Mouse (Mus musculus) hindbrain, embryonic 15.5 days (tissue): Measurements from ENCODE around the gene Vmn1r178. TPM values are rescaled to one million over a fixed set of nuclear protein-coding genes. Genes with fewer than 3 reads are reported as not detected.
"Not testable (repeated sequence)": the region's sequence is repeated elsewhere in the genome, so short reads cannot be mapped to it uniquely, and the experiment has no call there.

ENCODE experiments used
- ATAC-seq: fragments of 200-750 bp; cut with Nextera tagmentation; 2 replicates; pipeline ENCODE4 v1.8.0; 2017; ENCODE audit warnings: low read depth, moderate number of reproducible peaks, moderate TSS enrichment; ENCODE audit not compliant: low FRiP score
- H3K27ac ChIP-seq: fragments of 300-500 bp; sonication (generic); replicated peaks from 2 replicates; pipeline ENCODE4 v1.5.1; 2015; ENCODE audit warnings: mild to moderate bottlenecking, inconsistent platforms
- H3K27me3 ChIP-seq: fragments of 300-500 bp; sonication (generic); 2 replicates; pipeline ENCODE4 v1.6.1; 2015; ENCODE audit warnings: control low read depth, inconsistent platforms
- H3K36me3 ChIP-seq: fragments of 300-500 bp; sonication (generic); 2 replicates; pipeline ENCODE4 v1.6.1; 2015; ENCODE audit warnings: control low read depth, inconsistent platforms
- H3K4me1 ChIP-seq: fragments of 300-500 bp; sonication (generic); replicated peaks from 2 replicates; pipeline ENCODE4 v1.6.1; 2015; ENCODE audit warnings: control low read depth, inconsistent platforms
- H3K4me2 ChIP-seq: fragments of 300-500 bp; sonication (generic); 2 replicates; pipeline ENCODE4 v1.6.1; 2015; ENCODE audit warnings: moderate library complexity, mild to moderate bottlenecking, inconsistent platforms
- H3K4me3 ChIP-seq: fragments of 300-500 bp; sonication (generic); 2 replicates; pipeline ENCODE4 v1.5.1; 2015; ENCODE audit warnings: mild to moderate bottlenecking, inconsistent platforms
- H3K9ac ChIP-seq: fragments of 300-500 bp; sonication (generic); 2 replicates; pipeline ENCODE4 v1.6.1; 2015; ENCODE audit warnings: inconsistent platforms
- H3K9me3 ChIP-seq: fragments of 300-500 bp; sonication (generic); 2 replicates; pipeline ENCODE4 v1.6.1; 2016; ENCODE audit warnings: control low read depth, inconsistent platforms
- WGBS: fragments of 180-500 bp; shearing (Covaris S2); methylation state at CpG from one replicate; pipeline ENCODE4 v1.1.7; 2015; 5-methylcytosine and 5-hydroxymethylcytosine counted together
- polyA plus RNA-seq: library from polyadenylated mRNA; unstranded; fragments of >200 nt; fragmentation: Nextera tagmentation; extraction: Ambion mirVana; gene quantifications from 2 replicates; pipeline ENCODE4 v1.2.1, GENCODE M21; 2015

Vmn1r178 gene
- polyA plus RNA-seq, result not detected in 2 replicates

DNA sequence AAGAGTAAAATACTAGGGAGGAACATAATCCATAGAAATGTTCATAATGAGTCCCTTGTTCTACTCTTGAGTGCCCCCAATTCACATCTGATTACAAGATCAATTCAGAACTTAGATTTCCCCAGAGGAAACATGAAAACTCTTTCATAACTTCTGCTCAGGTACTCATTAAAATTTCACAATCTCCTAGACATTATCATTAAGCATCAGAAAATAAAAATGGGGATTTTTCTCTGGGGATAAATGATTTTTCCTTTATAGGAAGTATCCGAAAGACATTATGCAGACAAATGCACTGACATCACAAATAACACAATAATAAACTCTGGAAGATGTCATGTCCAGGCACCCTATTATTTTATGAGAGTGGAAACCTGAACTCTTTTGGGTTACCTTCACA is at the start of gene Vmn1r178:
TSS of gene Vmn1r178 (plus strand) at position 301 of the 400 bp plus-strand sequence.
- peaks cover 18% of the 10 kb centered on the region for H3K9me3 ChIP-seq
- no peaks in the 10 kb centered on the region for H3K27me3 ChIP-seq
- no peaks in the 10 kb centered on the region for H3K36me3 ChIP-seq
- H3K9ac ChIP-seq, result no peak within 1 kb of the TSS
- ATAC-seq, result no peak
- 80% methylated on average over 1 of the region's 1 CpGs for WGBS
- no peak within 1 kb of the TSS for H3K4me2 ChIP-seq
- no peak within 1 kb of the TSS for H3K4me3 ChIP-seq
- no peak within 1 kb of the TSS for H3K27ac ChIP-seq
- H3K4me1 ChIP-seq, result no peaks in the 10 kb centered on the region

DNA sequence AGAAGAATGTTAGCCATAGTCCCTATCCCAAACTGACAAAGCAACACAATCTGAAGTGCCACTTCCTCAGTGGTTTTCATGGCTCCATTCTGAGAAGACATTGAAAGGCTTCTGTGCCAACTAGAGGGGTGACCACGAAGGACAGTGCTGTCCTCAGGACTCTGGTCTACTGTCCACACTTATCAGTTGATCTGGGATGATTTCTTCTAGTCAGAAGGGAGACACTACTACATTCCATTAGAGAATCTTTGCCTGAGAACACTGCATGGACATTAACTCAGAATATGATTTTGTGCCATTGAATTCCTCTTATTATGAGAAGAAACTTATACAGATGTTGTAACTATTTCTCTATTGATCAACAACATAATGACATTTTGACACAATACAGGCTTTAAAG is 25.5 kb upstream of the Vmn1r178 start, which contains the start of gene Vmn1r177:
TSS of gene Vmn1r177 (minus strand) at position 101 of the 400 bp plus-strand sequence.
- H3K4me1 ChIP-seq, H3K27ac ChIP-seq, H3K36me3 ChIP-seq, H3K4me2 ChIP-seq, H3K4me3 ChIP-seq, H3K9ac ChIP-seq, H3K27me3 ChIP-seq, H3K9me3 ChIP-seq, ATAC-seq: not testable (repeated sequence)
- 6% methylated on average over 1 of the region's 1 CpGs for WGBS

GRCm38 (mm10) chr7:23876918-23877317 is 14.9 kb upstream of the Vmn1r178 start:
- 80% methylated on average over 4 of the region's 4 CpGs for WGBS
- not testable (repeated sequence) for H3K4me1 ChIP-seq, ATAC-seq, H3K27ac ChIP-seq, H3K36me3 ChIP-seq, H3K4me2 ChIP-seq, H3K9ac ChIP-seq, H3K27me3 ChIP-seq, H3K9me3 ChIP-seq, H3K4me3 ChIP-seq

DNA sequence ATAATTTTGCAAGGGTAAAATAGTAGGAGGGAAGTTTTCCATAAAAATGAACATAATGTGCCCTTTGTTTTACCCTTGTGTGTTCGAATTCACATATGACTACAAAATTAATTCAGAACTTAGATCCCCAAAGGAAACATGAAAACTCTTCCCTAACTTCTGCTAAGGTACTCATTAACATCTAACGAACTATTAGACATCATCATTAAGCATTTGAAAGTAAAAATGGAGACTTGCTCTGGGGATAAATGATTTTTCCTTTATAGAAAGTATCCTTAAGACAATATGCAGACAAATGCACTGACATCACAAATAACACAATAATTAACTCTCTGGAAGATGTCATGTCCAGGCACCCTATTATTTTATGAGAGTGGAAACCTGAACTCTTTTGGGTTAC is 34.9 kb downstream of the Vmn1r178 start, which contains the start of gene Vmn1r179:
TSS of gene Vmn1r179 (plus strand) at position 301 of the 400 bp plus-strand sequence.
- ATAC-seq, result no peak
- H3K36me3 ChIP-seq, result no peaks in the 10 kb centered on the region
- no peak within 1 kb of the TSS for H3K27ac ChIP-seq
- H3K4me2 ChIP-seq, result no peak within 1 kb of the TSS
- H3K9ac ChIP-seq, result no peak within 1 kb of the TSS
- no peak within 1 kb of the TSS for H3K4me3 ChIP-seq
- 51% methylated on average over 2 of the region's 2 CpGs for WGBS
- H3K9me3 ChIP-seq, result peaks cover 7% of the 10 kb centered on the region
- H3K4me1 ChIP-seq, result no peaks in the 10 kb centered on the region
- no peaks in the 10 kb centered on the region for H3K27me3 ChIP-seq

Other genes with a start within 250 kb of the Vmn1r178 start
- not detected in 2 replicates for gene Vmn1r172, start 233.7 kb upstream of the Vmn1r178 start, polyA plus RNA-seq
- gene Vmn1r173, start 191.3 kb upstream of the Vmn1r178 start, polyA plus RNA-seq, result not detected in 2 replicates
- gene Vmn1r174, start 139.7 kb upstream of the Vmn1r178 start, polyA plus RNA-seq, result not detected in 2 replicates
- not detected in 2 replicates for gene Vmn1r175, start 81.4 kb upstream of the Vmn1r178 start, polyA plus RNA-seq
- not detected in 2 replicates for gene Vmn1r176, start 54.6 kb upstream of the Vmn1r178 start, polyA plus RNA-seq
- gene Vmn1r177, start 25.6 kb upstream of the Vmn1r178 start, polyA plus RNA-seq, result not detected in 2 replicates
- not detected in 2 replicates for gene Vmn1r179, start 35.0 kb downstream of the Vmn1r178 start, polyA plus RNA-seq
- not detected in 2 replicates for gene Vmn1r180, start 58.6 kb downstream of the Vmn1r178 start, polyA plus RNA-seq
- gene Vmn1r181, start 82.6 kb downstream of the Vmn1r178 start, polyA plus RNA-seq, result not detected in 2 replicates
- gene V1rd19, start 109.7 kb downstream of the Vmn1r178 start, polyA plus RNA-seq, result not detected in 2 replicates
- not detected in 2 replicates for gene Vmn1r183, start 161.2 kb downstream of the Vmn1r178 start, polyA plus RNA-seq
- gene Zfp180, start 189.9 kb downstream of the Vmn1r178 start, polyA plus RNA-seq, result 33.7 and 35.5 TPM in 2 replicates
- gene Zfp112, start 220.3 kb downstream of the Vmn1r178 start, polyA plus RNA-seq, result 9.8 and 11.0 TPM in 2 replicates
- gene Zfp235, start 242.2 kb downstream of the Vmn1r178 start, polyA plus RNA-seq, result 23.3 and 25.2 TPM in 2 replicates